Mouse (Mus musculus) left cerebral cortex, adult 11 months (tissue): ENCODE measurements at regions not wholly inside any gene's neighbourhood (a gene's known extent, or its start where the extent isn't known, plus 50 kb on each side); places are given as distances from the start of the nearest gene placed in this dataset.
A peak's percentile ranks its signal among the peaks of the same experiment; 100 is the strongest.

ENCODE experiments used
- DNase-seq: peaks from one replicate; pipeline ENCODE4 v3.0.0; 2022; ENCODE audit warnings: low spot score

DNA sequence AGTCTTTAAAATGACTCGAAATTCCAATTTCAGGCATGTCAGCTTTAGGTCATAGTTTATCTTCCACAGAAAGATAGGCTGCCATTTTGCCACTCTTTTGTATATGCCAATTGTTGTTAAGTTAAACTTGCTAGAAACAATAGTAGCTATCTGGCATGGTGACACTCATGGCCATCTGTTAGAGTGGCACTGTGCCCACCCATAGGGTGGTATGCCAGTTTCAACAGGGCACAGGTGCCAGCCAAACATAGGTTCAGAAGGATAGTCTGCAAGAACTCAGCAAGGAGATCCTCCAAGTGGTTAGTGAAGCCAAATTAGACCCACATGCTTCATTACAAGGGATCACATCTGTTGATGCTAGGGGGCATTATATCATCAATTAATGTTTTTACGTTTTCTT is 135.8 kb upstream of the Gm6812 start:
- no peak for DNase-seq

DNA sequence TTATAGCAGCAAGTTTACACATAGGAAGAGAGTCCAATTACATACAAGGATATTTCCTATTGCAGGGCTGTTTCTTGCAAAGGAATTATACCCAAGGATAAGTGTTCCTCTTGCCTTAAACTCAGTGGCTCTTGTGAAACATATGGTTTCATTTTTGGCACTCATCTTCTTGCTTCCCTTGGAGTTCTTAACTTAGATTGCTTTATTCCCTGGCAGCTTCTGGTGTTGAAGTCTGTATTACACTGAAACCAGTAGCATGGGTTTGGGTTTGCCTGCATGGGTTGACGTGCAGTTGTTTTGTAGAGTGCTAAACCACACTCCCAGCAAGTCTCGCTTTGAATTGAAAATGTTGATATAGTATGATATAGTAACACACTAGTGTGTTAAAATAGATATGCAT is 116.3 kb upstream of the Gm6812 start:
- DNase-seq, result peak; percentile 2

DNA sequence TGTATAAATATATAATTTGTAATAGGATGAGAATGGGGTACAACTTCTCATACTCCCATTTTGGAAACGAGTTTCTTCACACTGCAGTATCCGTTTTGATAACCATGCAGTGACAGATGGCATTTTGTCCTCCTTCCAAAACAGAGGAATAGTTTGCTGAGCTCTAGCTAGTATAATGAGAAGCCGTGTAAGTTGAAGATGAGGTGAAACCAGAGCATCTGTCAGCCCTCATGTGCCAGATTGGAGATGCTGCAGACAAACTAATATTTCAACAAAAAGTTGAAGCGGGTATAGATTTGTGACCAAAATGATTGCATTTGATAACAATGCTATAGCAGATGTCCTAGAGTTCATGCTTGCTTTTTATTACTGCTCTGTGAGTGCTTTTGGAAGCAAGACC is 115.1 kb upstream of the Gm6812 start:
- peak; percentile 5 for DNase-seq
